Mouse (Mus musculus) CH12.LX (cell line): ENCODE measurements around the gene B4galt1. TPM values are rescaled to one million over a fixed set of nuclear protein-coding genes. Genes with fewer than 3 reads are reported as not detected.

Experiments used
- DNase-seq: peaks from one replicate; pipeline ENCODE4 v3.0.0-alpha.2; 2013; ENCODE audit errors: extremely low read depth
- H3K27ac ChIP-seq: 2 replicates; pipeline ENCODE4 v1.5.1; 2012; ENCODE audit warnings: low read depth, mild to moderate bottlenecking, control low read depth, moderate library complexity; ENCODE audit not compliant: insufficient read depth
- H3K27me3 ChIP-seq: replicated peaks from 2 replicates; pipeline ENCODE3; 2012; ENCODE audit warnings: inconsistent platforms
- H3K36me3 ChIP-seq, 2 experiments: replicated peaks in 1 of 2; 2 replicates each; pipeline versions ENCODE3 to v1.6.1; 2012; ENCODE audit warnings: inconsistent platforms in 1 of 2, low read length in 1 of 2, mild to moderate bottlenecking in 1 of 2, mixed read lengths in 1 of 2, moderate library complexity in 1 of 2; ENCODE audit not compliant: control insufficient read depth in 1 of 2, insufficient read depth in 1 of 2
- H3K4me1 ChIP-seq, 2 experiments: 2 replicates each; pipeline ENCODE4 v1.6.1; 2012; ENCODE audit warnings: inconsistent platforms in 1 of 2, moderate library complexity in 1 of 2; ENCODE audit not compliant: insufficient read depth in 2 of 2, control insufficient read depth in 1 of 2
- H3K4me2 ChIP-seq: 2 replicates; pipeline ENCODE4 v1.6.1; 2012; ENCODE audit warnings: low read depth, mild to moderate bottlenecking, control low read depth; ENCODE audit not compliant: poor library complexity, insufficient read depth, severe bottlenecking
- H3K4me3 ChIP-seq, 3 experiments: fragments of 150-350 bp in 1 of 3; sonication (generic) in 1 of 3; replicated peaks in 1 of 3; 2 replicates each; pipeline versions ENCODE3 to v1.5.1; 2011 to 2012; ENCODE audit warnings: low read depth in 2 of 3, low read length in 2 of 3, mild to moderate bottlenecking in 2 of 3, moderate library complexity in 2 of 3, control low read depth in 1 of 3, improper control_type of control experiment in 1 of 3, inconsistent platforms in 1 of 3, mixed read lengths in 1 of 3; ENCODE audit not compliant: poor library complexity in 1 of 3
- H3K79me2 ChIP-seq: replicated peaks from 2 replicates; pipeline ENCODE4 v1.6.1; 2012; ENCODE audit warnings: mild to moderate bottlenecking, moderate library complexity; ENCODE audit not compliant: control insufficient read depth, poor library complexity, insufficient read depth, severe bottlenecking; ENCODE audit errors: extremely low read depth
- H3K9ac ChIP-seq: 2 replicates; pipeline ENCODE4 v1.6.1; 2012; ENCODE audit warnings: low read depth, mild to moderate bottlenecking, control low read depth, moderate library complexity; ENCODE audit not compliant: insufficient read depth
- H3K9me3 ChIP-seq: replicated peaks from 2 replicates; pipeline ENCODE3; 2012; ENCODE audit warnings: low read length, inconsistent platforms, mixed read lengths
- CHD1 ChIP-seq: IDR thresholded peaks from 2 replicates; pipeline ENCODE4 v1.6.1; 2012; ENCODE audit warnings: low read depth, low read length, improper control_type of control experiment, inconsistent platforms
- CHD2 ChIP-seq: IDR thresholded peaks from 2 replicates; pipeline ENCODE4 v1.6.1; 2011; ENCODE audit warnings: low read length, improper control_type of control experiment
- ETS1 ChIP-seq: conservative IDR thresholded peaks from 2 replicates; pipeline ENCODE4 v1.6.1; 2012; ENCODE audit warnings: low read depth, mild to moderate bottlenecking, inconsistent platforms, low read length, improper control_type of control experiment, moderate library complexity
- IRF4 ChIP-seq: IDR thresholded peaks from 2 replicates; pipeline ENCODE4 v1.6.1; 2014; ENCODE audit warnings: low read depth, mild to moderate bottlenecking, inconsistent platforms, low read length, improper control_type of control experiment
- JUN ChIP-seq: IDR thresholded peaks from 2 replicates; pipeline ENCODE4 v1.6.1; 2011; ENCODE audit warnings: low read depth, mild to moderate bottlenecking, low read length, improper control_type of control experiment, moderate library complexity; ENCODE audit not compliant: insufficient read depth
- JUND ChIP-seq: conservative IDR thresholded peaks from 2 replicates; pipeline ENCODE4 v1.6.1; 2011; ENCODE audit warnings: low read depth, low read length, improper control_type of control experiment
- MAFK ChIP-seq: IDR thresholded peaks from 2 replicates; pipeline ENCODE4 v1.6.1; 2011; ENCODE audit warnings: low read length, improper control_type of control experiment; ENCODE audit not compliant: insufficient replicate concordance
- MEF2A ChIP-seq: IDR thresholded peaks from 2 replicates; pipeline ENCODE4 v1.6.1; 2014; ENCODE audit warnings: low read depth, mild to moderate bottlenecking, inconsistent platforms, low read length, improper control_type of control experiment, borderline replicate concordance
- MXI1 ChIP-seq: IDR thresholded peaks from 2 replicates; pipeline ENCODE4 v1.6.1; 2011; ENCODE audit warnings: mild to moderate bottlenecking, low read depth, low read length, improper control_type of control experiment
- MYC ChIP-seq: IDR thresholded peaks from 2 replicates; pipeline ENCODE4 v1.6.1; 2011; ENCODE audit warnings: low read depth, mild to moderate bottlenecking, improper control_type of control experiment, low read length
- NRF1 ChIP-seq: IDR thresholded peaks from 2 replicates; pipeline ENCODE4 v1.6.1; 2014; ENCODE audit warnings: low read depth, mild to moderate bottlenecking, inconsistent platforms, low read length, improper control_type of control experiment, moderate library complexity
- POLR2AphosphoS2 ChIP-seq: IDR thresholded peaks from 2 replicates; pipeline ENCODE4 v1.6.1; 2011; ENCODE audit warnings: low read depth, low read length, improper control_type of control experiment
- RAD21 ChIP-seq: IDR thresholded peaks from 2 replicates; pipeline ENCODE4 v1.6.1; 2011; ENCODE audit warnings: low read depth, mild to moderate bottlenecking, low read length, improper control_type of control experiment, moderate library complexity
- RCOR1 ChIP-seq: conservative IDR thresholded peaks from 2 replicates; pipeline ENCODE4 v1.6.1; 2012; ENCODE audit warnings: low read depth, mild to moderate bottlenecking, inconsistent platforms, low read length, improper control_type of control experiment
- SIN3A ChIP-seq: IDR thresholded peaks from 2 replicates; pipeline ENCODE4 v1.6.1; 2012; ENCODE audit warnings: low read length, improper control_type of control experiment, inconsistent platforms
- TBP ChIP-seq: conservative IDR thresholded peaks from 2 replicates; pipeline ENCODE4 v1.6.1; 2011; ENCODE audit warnings: low read depth, low read length, improper control_type of control experiment
- USF2 ChIP-seq: conservative IDR thresholded peaks from 2 replicates; pipeline ENCODE4 v1.6.1; 2011; ENCODE audit warnings: low read depth, low read length, improper control_type of control experiment
- ZKSCAN1 ChIP-seq: IDR thresholded peaks from 2 replicates; pipeline ENCODE4 v1.6.1; 2012; ENCODE audit warnings: low read depth, inconsistent platforms, low read length, improper control_type of control experiment, borderline replicate concordance
- ZNF384 ChIP-seq: IDR thresholded peaks from 2 replicates; pipeline ENCODE4 v1.6.1; 2012; ENCODE audit warnings: low read depth, low read length, improper control_type of control experiment, inconsistent platforms
- dilution Hi-C: fragments of 300-500 bp; cut with MboI; formaldehyde crosslinking; loops from 2 replicates; pipeline ENCODE4 v1.14.3; 2020; ENCODE audit warnings: low sequenced_read_pairs; ENCODE audit not compliant: extremely low pct_unique_long_range_greater_than_20kb, extremely low pct_ligation_motif_present
- in situ Hi-C: fragments of 300-500 bp; cut with MboI; formaldehyde crosslinking; loops from 3 replicates; pipeline ENCODE4 v1.14.3; 2019; ENCODE audit warnings: low sequenced_read_pairs, low pct_ligation_motif_present, low pct_unique_long_range_greater_than_20kb, mixed read lengths
- polyA plus RNA-seq: library from polyadenylated mRNA; unstranded; fragments of >175 nt; gene quantifications from 2 replicates; pipeline ENCODE4 v1.2.1, GENCODE M21; 2012; ENCODE audit warnings: low read depth; ENCODE audit not compliant: insufficient read length
- total RNA-seq, 2 experiments: library from RNA; depleted of rRNA; stranded (reverse); fragments of 300-350 nt in 1 of 2; fragments of >200 nt in 1 of 2; gene quantifications; 2 replicates each; pipeline ENCODE4 v1.2.3; 2012 to 2014

The B4galt1 gene
- total and polyA plus RNA-seq, 3 experiments, result 46.6 to 80.2 (median 66.6) TPM

DNA sequence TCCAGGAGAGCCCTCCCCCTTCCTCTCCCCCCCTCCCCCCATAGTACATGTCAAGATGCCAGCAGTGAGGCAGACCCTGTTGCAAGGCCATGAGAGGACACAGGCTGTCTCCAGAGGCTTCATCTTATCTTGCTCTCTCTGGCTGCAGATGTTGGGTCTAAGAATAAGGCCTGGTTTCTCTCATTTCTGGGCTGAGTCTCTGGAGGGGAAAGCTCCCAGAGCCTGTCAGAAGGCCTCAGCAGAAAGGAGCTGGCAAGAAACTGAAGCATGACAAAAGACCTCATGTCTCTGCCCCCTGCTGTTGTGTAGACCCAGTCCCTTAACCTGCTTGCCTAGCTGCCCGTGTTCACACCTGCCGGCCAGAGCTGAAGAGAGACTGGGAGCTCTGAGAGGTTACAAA is 19.5 kb upstream of the B4galt1 start:
- Histone ChIP-seq H3K27ac (no peak overlapping the region), H3K4me1 (peaks cover 10 to 80% of the 10 kb centered on the region in 2 experiments), H3K4me2 (no peak overlapping the region), H3K79me2 (no peaks in the 10 kb centered on the region), H3K9me3 (no peaks in the 10 kb centered on the region), H3K36me3 (no peaks in the 10 kb centered on the region), H3K9ac (no peak overlapping the region), H3K4me3 (no peak overlapping the region), H3K27me3 (no peaks in the 10 kb centered on the region)
- TF ChIP-seq RCOR1, result no peak
- TF ChIP-seq ZNF384, result no peak
- no peak for TF ChIP-seq CHD1
- no peak for TF ChIP-seq MEF2A
- TF ChIP-seq USF2, result no peak
- TF ChIP-seq MXI1, result no peak
- TF ChIP-seq NRF1, result no peak
- TF ChIP-seq POLR2AphosphoS2, result no peak
- no peak for TF ChIP-seq MYC
- TF ChIP-seq RAD21, result no peak
- no peak for TF ChIP-seq JUND
- TF ChIP-seq JUN, result no peak
- no peak for TF ChIP-seq ZKSCAN1
- no peak for TF ChIP-seq IRF4
- dilution Hi-C loops (no loop called here), in situ Hi-C loops (no loop called here)
- DNase-seq, result no peak

DNA sequence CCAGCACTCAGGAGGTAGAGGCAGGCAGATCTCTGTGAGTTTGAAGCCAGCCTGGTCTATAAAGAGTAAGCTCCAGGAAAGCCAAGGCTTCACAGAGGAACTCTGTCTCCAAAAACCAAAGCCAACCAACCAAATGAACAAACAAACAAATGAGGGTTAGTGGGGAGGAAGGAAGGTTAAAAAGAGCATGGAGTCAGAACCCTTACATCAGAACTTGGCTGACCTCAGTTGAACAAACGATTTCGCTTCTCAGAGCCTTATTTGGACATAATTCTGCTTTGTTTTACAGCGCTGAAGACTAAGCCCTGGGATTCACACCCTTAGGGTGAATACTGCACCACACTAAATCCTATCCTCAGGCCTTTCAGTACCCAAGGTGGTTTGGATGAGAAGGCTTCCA is 18.3 kb upstream of the B4galt1 start:
- in situ Hi-C loops, result no loop called here
- TF ChIP-seq MAFK (no peak), SIN3A (no peak), ETS1 (no peak), TBP (no peak), USF2 (no peak), NRF1 (no peak), RCOR1 (no peak), CHD2 (no peak)
- peaks cover 10 to 78% of the 10 kb centered on the region in 2 experiments for H3K4me1 ChIP-seq
- no peak for DNase-seq
- no peaks in the 10 kb centered on the region for H3K27me3 ChIP-seq
- H3K9me3 ChIP-seq, result no peaks in the 10 kb centered on the region
- no peak overlapping the region for H3K27ac ChIP-seq
- no peaks in the 10 kb centered on the region for H3K79me2 ChIP-seq
- dilution Hi-C loops, result no loop called here
- H3K36me3 ChIP-seq, result no peaks in the 10 kb centered on the region
- no peak overlapping the region for H3K4me2 ChIP-seq
- no peak overlapping the region for H3K4me3 ChIP-seq
- H3K9ac ChIP-seq, result no peak overlapping the region
